Mouse (Mus musculus) myocyte (in vitro differentiated cells): ENCODE results near the gene Med13l. TPM values are rescaled to one million over a fixed set of nuclear protein-coding genes. Genes with fewer than 3 reads are reported as not detected.

Experiments used
- H3K27me3 ChIP-seq: one replicate; pipeline ENCODE4 v1.6.1; 2011; ENCODE audit not compliant: control insufficient read depth, insufficient read depth, insufficient read length
- H3K36me3 ChIP-seq: one replicate; pipeline ENCODE4 v1.6.1; 2011; ENCODE audit not compliant: control insufficient read depth, insufficient read depth
- H3K4me2 ChIP-seq: one replicate; pipeline ENCODE4 v1.6.1; 2011; ENCODE audit warnings: low read depth, control low read depth
- H3K4me3 ChIP-seq: one replicate; pipeline ENCODE4 v1.5.1; 2011; ENCODE audit warnings: mild to moderate bottlenecking, control low read depth, moderate library complexity
- H3K79me2 ChIP-seq: one replicate; pipeline ENCODE4 v1.6.1; 2011; ENCODE audit not compliant: control insufficient read depth, insufficient read depth
- H3ac ChIP-seq: one replicate; pipeline ENCODE4 v1.6.1; 2011; ENCODE audit not compliant: control insufficient read depth, insufficient read length
- CEBPB ChIP-seq: IDR thresholded peaks from 2 replicates; pipeline ENCODE4 v1.6.1; 2011; ENCODE audit warnings: mild to moderate bottlenecking, moderate library complexity; ENCODE audit not compliant: poor library complexity, insufficient read depth, severe bottlenecking
- E2F4 ChIP-seq: IDR thresholded peaks from one replicate; pipeline ENCODE4 v1.6.1; 2011; ENCODE audit warnings: mild to moderate bottlenecking, control low read depth, moderate library complexity; ENCODE audit not compliant: insufficient read depth
- MAX ChIP-seq: IDR thresholded peaks from one replicate; pipeline ENCODE4 v1.6.1; 2011; ENCODE audit warnings: low read depth, mild to moderate bottlenecking, control low read depth
- MYOD1 ChIP-seq, 3 experiments: IDR thresholded peaks; one replicate each; pipeline ENCODE4 v1.6.1; 2011; ENCODE audit warnings: control low read depth in 2 of 3, low read depth in 2 of 3, mild to moderate bottlenecking in 2 of 3, moderate library complexity in 1 of 3; ENCODE audit not compliant: insufficient read length in 2 of 3, control insufficient read depth in 1 of 3
- MYOG ChIP-seq, 3 experiments: IDR thresholded peaks; one replicate each; pipeline ENCODE4 v1.6.1; 2011; ENCODE audit warnings: control low read depth in 2 of 3, low read depth in 2 of 3, mild to moderate bottlenecking in 2 of 3; ENCODE audit not compliant: insufficient read length in 2 of 3, control insufficient read depth in 1 of 3, insufficient read depth in 1 of 3
- POLR2A ChIP-seq: IDR thresholded peaks from one replicate; pipeline ENCODE4 v1.6.1; 2011; ENCODE audit warnings: low read depth, mild to moderate bottlenecking, control low read depth, moderate library complexity; ENCODE audit not compliant: insufficient read length
- POLR2AphosphoS2 ChIP-seq: IDR thresholded peaks from one replicate; pipeline ENCODE4 v1.6.1; 2011; ENCODE audit warnings: low read depth, control low read depth; ENCODE audit not compliant: insufficient read length
- REST ChIP-seq: IDR thresholded peaks from one replicate; pipeline ENCODE4 v1.6.1; 2011; ENCODE audit warnings: mild to moderate bottlenecking, control low read depth, moderate library complexity; ENCODE audit not compliant: insufficient read depth, insufficient read length
- SRF ChIP-seq: IDR thresholded peaks from one replicate; pipeline ENCODE4 v1.6.1; 2011; ENCODE audit warnings: low read depth; ENCODE audit not compliant: control insufficient read depth, insufficient read length
- TCF12 ChIP-seq: IDR thresholded peaks from one replicate; pipeline ENCODE4 v1.6.1; 2011; ENCODE audit warnings: mild to moderate bottlenecking, control low read depth; ENCODE audit not compliant: poor library complexity, insufficient read depth, severe bottlenecking
- TCF3 ChIP-seq: IDR thresholded peaks from one replicate; pipeline ENCODE4 v1.6.1; 2011; ENCODE audit warnings: low read depth, control low read depth; ENCODE audit not compliant: insufficient read length
- USF1 ChIP-seq: IDR thresholded peaks from one replicate; pipeline ENCODE4 v1.6.1; 2011; ENCODE audit warnings: low read depth, mild to moderate bottlenecking, control low read depth, moderate library complexity
- polyA plus RNA-seq: library from polyadenylated mRNA; unstranded; fragments of >200 nt; fragmentation: generic; extraction: Trizol; gene quantifications from one replicate; pipeline ENCODE4 v1.2.1, GENCODE M21; 2012; ENCODE audit warnings: missing spikeins

Med13l gene
- polyA plus RNA-seq, 1 experiment: 7.4 TPM

DNA sequence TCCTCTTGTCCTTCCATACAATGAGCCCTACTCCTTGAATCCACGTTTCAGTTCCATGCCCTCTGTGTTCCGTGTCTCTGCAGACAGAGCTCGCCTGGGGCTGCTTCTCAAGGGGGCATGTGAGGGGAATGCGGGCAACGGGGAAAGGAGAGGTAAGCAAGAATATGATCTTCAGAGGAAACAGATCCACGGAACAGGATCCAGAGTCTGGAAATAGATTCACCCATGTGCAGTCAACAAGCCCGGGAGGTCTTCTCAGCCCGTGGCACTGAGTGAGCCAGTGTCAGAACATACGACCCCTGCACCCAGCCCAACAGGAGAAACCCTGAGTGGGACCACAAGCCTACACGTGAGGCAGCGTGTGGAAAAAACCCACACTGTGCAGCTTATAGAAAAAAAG lies 228.7 kb downstream of the Med13l start:
- Histone ChIP-seq H3K79me2 (no peaks in the 10 kb centered on the region), H3K4me2 (no peak overlapping the region), H3K27me3 (no peaks in the 10 kb centered on the region), H3K36me3 (no peaks in the 10 kb centered on the region), H3K4me3 (no peak overlapping the region), H3ac (no peak overlapping the region)
- TF ChIP-seq E2F4: no peak
- TF ChIP-seq POLR2A: no peak
- TF ChIP-seq MYOG (IDR thresholded peaks at IDR 0.05; ENCODE audit: control insufficient read depth in 1 of 3, insufficient read depth in 1 of 3, insufficient read length in 2 of 3, low read depth in 2 of 3): no peak
- no peak for TF ChIP-seq USF1
- TF ChIP-seq REST: no peak
- no peak for TF ChIP-seq SRF
- no peak for TF ChIP-seq TCF12
- no peak for TF ChIP-seq MYOD1 (IDR thresholded peaks at IDR 0.05; ENCODE audit: control insufficient read depth in 1 of 3, insufficient read length in 2 of 3, low read depth in 2 of 3)
- TF ChIP-seq POLR2AphosphoS2: no peak
- no peak for TF ChIP-seq CEBPB
- no peak for TF ChIP-seq MAX
- TF ChIP-seq TCF3: no peak

DNA sequence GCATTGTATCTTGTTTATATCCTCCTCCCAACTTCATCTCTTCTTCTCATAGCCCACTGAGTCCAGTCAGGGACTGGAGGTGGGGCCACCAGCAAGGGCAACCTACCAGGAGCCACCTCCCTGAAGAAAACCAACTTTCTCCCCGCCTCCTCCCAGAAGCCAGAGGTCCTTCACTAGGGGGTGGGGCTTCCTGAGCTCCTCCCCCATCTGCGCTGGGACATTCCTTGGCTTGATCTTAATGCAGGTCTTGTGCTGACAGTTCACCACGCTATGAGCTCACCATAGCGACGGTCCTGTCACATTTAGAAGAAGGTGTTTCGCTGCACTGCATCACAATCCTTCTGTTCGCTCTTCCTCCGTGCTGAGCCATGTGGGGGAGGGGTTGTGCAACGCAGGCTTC lies 229.3 kb downstream of the Med13l start:
- H3K79me2 ChIP-seq: no peaks in the 10 kb centered on the region
- TF ChIP-seq USF1: no peak
- no peak for TF ChIP-seq TCF12
- no peak for TF ChIP-seq MYOG (IDR thresholded peaks at IDR 0.05; ENCODE audit: control insufficient read depth in 1 of 3, insufficient read depth in 1 of 3, insufficient read length in 2 of 3, low read depth in 2 of 3)
- no peak for TF ChIP-seq POLR2AphosphoS2
- no peak overlapping the region for H3K4me3 ChIP-seq
- H3K27me3 ChIP-seq: no peaks in the 10 kb centered on the region
- H3K36me3 ChIP-seq: no peaks in the 10 kb centered on the region
- H3K4me2 ChIP-seq: no peak overlapping the region
- no peak overlapping the region for H3ac ChIP-seq

DNA sequence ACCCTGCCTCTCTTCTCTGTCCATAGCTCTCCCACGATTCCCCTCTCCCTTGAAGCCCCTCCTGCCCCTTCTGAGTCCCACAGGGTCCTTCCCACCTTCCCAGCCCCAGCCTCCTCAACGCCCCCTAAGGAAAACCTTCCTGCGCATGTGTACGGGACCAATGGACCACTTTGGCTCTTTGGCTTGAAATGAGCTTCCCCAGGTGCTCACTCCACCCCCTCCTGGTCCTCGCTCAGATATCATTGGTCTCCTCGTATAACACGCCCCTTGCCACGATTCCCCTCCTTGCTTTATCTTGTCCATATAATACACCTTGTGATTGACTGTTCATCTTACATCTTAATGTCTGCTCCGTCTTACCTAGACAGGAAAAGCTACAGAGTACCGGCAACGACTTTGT lies 237.3 kb downstream of the Med13l start:
- no peak overlapping the region for H3ac ChIP-seq
- H3K79me2 ChIP-seq: no peaks in the 10 kb centered on the region
- no peak overlapping the region for H3K4me2 ChIP-seq
- TF ChIP-seq MYOG (IDR thresholded peaks at IDR 0.05; ENCODE audit: control insufficient read depth in 1 of 3, insufficient read depth in 1 of 3, insufficient read length in 2 of 3, low read depth in 2 of 3) (no peak), MYOD1 (IDR thresholded peaks at IDR 0.05; ENCODE audit: control insufficient read depth in 1 of 3, insufficient read length in 2 of 3, low read depth in 2 of 3) (no peak), SRF (no peak), POLR2A (no peak)
- H3K27me3 ChIP-seq: no peaks in the 10 kb centered on the region
- no peak overlapping the region for H3K4me3 ChIP-seq
- H3K36me3 ChIP-seq: no peaks in the 10 kb centered on the region

DNA sequence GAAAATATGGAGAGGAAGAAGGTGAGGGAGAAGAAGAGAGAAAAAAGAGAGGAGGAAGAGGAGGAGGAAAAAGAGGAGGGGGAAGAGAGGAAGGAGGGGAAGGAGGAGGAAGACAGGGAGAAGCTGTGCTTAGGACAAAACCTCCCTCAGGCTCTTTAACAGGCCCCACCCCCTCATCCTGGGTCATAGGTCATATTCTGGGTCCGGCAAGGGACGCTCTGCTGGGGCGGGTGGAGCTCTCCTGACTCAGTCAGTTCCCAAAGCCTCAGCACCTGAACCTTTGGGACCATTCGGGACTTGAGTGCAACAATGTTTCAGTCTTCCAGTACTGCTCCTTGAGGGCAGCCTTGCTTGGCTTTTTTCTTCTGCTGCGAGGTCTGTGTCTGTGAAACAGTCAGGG lies 241.1 kb downstream of the Med13l start:
- Histone ChIP-seq H3K36me3 (no peaks in the 10 kb centered on the region), H3K4me2 (no peak overlapping the region), H3K27me3 (no peaks in the 10 kb centered on the region), H3K79me2 (no peaks in the 10 kb centered on the region), H3ac (no peak overlapping the region), H3K4me3 (no peak overlapping the region)
- TF ChIP-seq MYOG (IDR thresholded peaks at IDR 0.05; ENCODE audit: control insufficient read depth in 1 of 3, insufficient read depth in 1 of 3, insufficient read length in 2 of 3, low read depth in 2 of 3) (no peak), POLR2A (no peak), E2F4 (no peak), MAX (no peak), MYOD1 (IDR thresholded peaks at IDR 0.05; ENCODE audit: control insufficient read depth in 1 of 3, insufficient read length in 2 of 3, low read depth in 2 of 3) (no peak), POLR2AphosphoS2 (no peak), TCF3 (no peak), CEBPB (no peak), TCF12 (no peak), SRF (no peak), USF1 (no peak), REST (no peak)

DNA sequence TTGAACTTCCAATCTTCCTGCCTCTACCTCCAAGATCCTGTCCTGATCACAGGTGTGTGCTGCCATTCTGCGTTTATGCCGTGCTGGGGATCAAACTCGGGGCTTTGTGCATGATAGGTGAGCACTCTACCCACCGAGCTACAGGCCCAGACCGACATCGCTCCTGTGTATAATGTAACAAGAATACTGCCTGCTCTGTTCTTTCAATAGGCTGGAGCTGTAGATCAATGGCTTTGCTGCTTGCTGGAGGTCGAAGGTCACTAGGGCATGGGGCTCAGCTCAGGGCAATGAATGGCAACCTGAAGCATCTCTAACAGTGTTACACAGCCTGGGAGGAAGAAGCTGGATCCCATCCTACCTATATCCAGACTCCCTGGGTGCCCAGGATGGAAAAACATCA lies 241.6 kb downstream of the Med13l start:
- Histone ChIP-seq H3ac (no peak overlapping the region), H3K4me3 (no peak overlapping the region), H3K4me2 (no peak overlapping the region), H3K27me3 (no peaks in the 10 kb centered on the region), H3K36me3 (no peaks in the 10 kb centered on the region), H3K79me2 (no peaks in the 10 kb centered on the region)
- TF ChIP-seq POLR2AphosphoS2 (no peak), E2F4 (no peak), REST (no peak), CEBPB (no peak), TCF3 (no peak), MAX (no peak), SRF (no peak), TCF12 (no peak), USF1 (no peak), MYOG (IDR thresholded peaks at IDR 0.05; ENCODE audit: control insufficient read depth in 1 of 3, insufficient read depth in 1 of 3, insufficient read length in 2 of 3, low read depth in 2 of 3) (no peak), POLR2A (no peak), MYOD1 (IDR thresholded peaks at IDR 0.05; ENCODE audit: control insufficient read depth in 1 of 3, insufficient read length in 2 of 3, low read depth in 2 of 3) (no peak)
